Mouse (Mus musculus): ENCODE data around the gene Ssna1. TPM values are rescaled to one million over a fixed set of nuclear protein-coding genes. Genes with fewer than 3 reads are reported as not detected.

Gene Ssna1
- total RNA-seq, 2 experiments from 2014 or later: 37.4 to 44.0 TPM

- intact Hi-C loops (cut with DNase I): no loop called here
- no peak for DNase-seq
Observed at GRCm38 (mm10) chr2:25236614-25237013, 35.6 kb downstream of the Ssna1 start, which contains the start of gene Rnf224. TSS of gene Rnf224 (minus strand) at chr2:25236787.

DNA sequence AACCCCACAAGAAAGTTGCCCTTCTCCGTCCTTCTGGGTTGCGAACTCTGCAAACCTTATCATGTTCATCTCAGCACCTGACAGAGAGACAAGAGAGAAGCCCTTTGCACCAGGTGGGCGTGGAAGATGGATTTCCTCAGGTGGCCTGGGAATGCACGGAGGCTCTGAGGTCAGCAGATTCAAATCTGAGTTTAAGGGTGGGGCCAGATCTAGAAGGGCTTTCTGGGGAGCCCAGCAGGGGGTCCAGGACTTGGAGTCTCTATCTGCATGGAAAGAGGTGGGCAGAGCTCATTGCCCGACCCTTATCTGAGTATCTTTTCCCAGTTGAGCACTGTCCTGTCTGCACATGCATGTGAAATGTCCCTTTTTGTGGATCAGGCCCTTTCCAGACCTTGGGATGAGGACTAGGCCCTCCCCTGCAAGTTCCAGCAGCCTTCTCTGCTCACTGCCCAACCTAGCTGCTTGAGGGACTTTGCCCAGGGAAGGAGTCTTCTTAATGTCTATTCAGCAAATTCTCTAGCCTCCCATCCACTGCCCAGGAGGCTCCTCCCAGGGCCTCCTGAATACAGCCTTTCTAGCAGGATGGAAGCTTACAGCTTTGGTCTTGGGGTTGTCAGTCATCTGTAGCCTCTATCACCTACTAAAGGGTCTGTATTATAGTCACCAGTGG lies 37.6 kb downstream of the Ssna1 start:
- intact Hi-C loops (cut with DNase I): no loop called here
- no peak for DNase-seq

DNA sequence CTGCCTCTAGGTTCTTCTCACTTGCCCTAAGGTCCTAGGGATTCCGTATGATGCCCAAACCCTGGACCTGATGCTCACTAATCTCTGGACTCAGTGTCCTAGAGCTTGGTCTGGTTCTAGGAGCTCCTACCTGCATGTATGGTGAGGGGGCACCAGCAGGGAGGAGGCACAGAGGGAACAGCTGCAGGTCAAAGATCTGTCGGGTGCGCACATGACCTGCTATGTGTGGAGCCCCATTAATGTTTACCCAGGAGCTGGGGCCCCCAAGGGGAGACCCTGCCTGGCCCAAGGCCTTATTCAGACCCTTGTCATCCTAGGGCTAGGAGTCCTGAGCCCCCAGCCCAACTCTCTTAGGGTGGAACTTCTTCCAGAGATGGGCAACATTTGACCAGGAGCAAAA lies 38.2 kb downstream of the Ssna1 start, which contains the start of gene Slc34a3:
Gene Slc34a3 (minus strand): TSS at position 315 of the 400 bp plus-strand sequence.
- intact Hi-C loops (cut with DNase I): no loop called here
- DNase-seq: no peak

- no peak for DNase-seq
- intact Hi-C loops (cut with DNase I): no loop called here
Observed at GRCm38 (mm10) chr2:25233421-25233820, 38.8 kb downstream of the Ssna1 start.

GRCm38 (mm10) chr2:25231038-25231437 lies 41.2 kb downstream of the Ssna1 start:
- intact Hi-C loops (cut with DNase I): no loop called here
- no peak for DNase-seq

GRCm38 (mm10) chr2:25230581-25230980 lies 41.7 kb downstream of the Ssna1 start:
- DNase-seq: no peak
- intact Hi-C loops (cut with DNase I): no loop called here

DNA sequence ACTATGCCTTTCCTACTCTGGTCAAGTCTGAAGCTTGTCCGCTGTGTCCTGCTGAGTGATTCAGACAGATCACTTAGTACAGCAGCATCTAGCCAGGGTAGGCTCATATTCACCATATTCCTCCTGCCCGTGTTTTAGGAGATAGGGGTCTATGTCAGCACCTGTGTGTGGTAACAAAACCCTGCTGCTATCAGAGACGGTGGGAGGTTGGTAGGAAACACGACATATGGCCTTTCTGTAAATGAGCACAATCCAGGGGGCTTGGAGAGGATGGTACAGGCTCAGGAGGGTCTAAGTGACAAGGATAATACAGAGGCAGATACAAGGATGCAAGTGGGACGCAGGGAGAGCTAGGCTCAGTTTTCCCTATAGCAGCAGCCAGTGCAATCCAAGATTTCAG lies 42.7 kb downstream of the Ssna1 start:
- intact Hi-C loops (cut with DNase I): loop anchor here (2.0 to 5.0 kb wide), 3 partner anchors 25 to 103 kb away; partner anchors contain the start of gene Tmem203
- no peak for DNase-seq

- intact Hi-C loops (cut with DNase I): loop anchor here (1.0 to 5.0 kb wide), 5 partner anchors 26 to 102 kb away; partner anchors contain the start of gene Tmem203
- DNase-seq: no peak
Observed at GRCm38 (mm10) chr2:25228995-25229530, 43.2 kb downstream of the Ssna1 start.

DNA sequence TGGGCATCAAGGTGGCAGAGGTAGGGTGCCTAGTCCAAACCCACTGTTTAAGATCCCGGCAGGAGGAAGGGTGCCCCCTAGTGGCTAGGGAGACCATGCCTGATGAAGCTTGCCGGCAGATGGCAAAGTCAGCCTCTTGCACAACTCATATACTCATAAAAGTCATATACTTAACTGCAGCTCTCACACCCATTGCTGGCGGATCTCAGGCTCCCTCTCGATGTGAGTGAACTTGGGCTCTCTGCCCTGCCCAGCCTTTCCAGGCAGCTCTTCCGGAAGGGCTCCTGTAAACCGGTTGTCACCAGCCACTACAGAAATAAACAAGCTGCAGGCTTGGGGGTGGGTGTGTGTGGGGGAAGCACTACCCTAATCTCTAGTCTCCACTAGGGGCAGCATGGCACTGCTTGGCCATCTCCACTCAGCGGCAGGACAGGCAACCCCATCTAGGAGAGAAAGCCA lies 43.8 kb downstream of the Ssna1 start:
- intact Hi-C loops (cut with DNase I): loop anchor here (1.0 to 5.0 kb wide), 5 partner anchors 26 to 102 kb away; partner anchors contain the start of gene Tmem203
- peak; percentile 85 to 88 for DNase-seq

GRCm38 (mm10) chr2:25227406-25227805 lies 44.8 kb downstream of the Ssna1 start:
- no peak for DNase-seq
- intact Hi-C loops (cut with DNase I): loop anchor here (5.0 kb wide), 1 partner anchor 65 kb away; no protein-coding TSS in a partner anchor

DNA sequence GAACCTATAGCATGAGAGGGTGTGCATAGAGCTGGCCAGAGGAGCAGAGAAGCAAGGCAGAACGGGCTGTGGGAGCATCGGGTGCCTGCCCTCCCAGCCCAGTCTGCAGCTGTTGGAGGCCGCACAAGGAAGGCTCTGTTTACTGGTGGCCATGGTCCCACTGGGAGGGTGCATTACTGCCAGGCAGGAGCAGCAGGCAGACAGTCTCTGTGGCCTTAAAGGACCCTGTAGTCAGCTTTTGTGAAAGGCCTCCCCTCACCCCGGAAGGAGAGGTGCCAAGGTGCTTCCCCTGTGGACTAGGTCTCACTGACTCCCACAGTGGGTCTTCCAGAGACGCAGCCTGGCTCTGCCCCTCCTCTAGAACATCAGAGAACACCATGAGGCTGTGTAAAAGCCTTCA lies 45.4 kb downstream of the Ssna1 start:
- no peak for DNase-seq
- intact Hi-C loops (cut with DNase I): loop anchor here (5.0 kb wide), 1 partner anchor 65 kb away; no protein-coding TSS in a partner anchor

DNA sequence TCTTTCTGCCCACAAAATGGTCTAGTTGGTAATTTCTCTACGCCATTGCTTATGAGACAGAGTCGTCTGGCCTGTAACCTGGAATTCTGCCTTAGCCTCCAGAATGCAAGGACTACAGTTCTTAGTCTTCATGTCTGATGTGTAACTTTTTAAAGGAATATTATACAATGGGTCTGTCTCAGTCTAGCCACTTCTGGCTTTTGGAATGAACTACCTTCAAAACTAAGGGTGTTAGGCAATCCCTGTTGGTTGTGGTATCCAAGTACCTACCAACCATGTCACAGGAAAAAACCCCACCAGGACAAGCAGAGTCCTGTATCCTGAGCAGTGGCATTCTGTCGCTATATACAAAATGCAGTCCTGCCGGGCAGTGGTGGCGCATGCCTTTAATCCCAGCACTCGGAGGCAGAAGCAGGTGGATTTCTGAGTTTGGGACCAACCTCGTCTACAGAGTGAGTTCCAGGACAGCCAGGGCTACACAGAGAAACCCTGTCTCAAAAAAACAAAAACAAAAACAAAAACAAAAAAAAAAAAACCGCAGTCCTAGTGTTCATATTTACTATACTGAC lies 46.3 kb downstream of the Ssna1 start:
- no peak for DNase-seq

GRCm38 (mm10) chr2:25224766-25225752 lies 47.2 kb downstream of the Ssna1 start:
- peak; percentile 92 to 95 for DNase-seq
- intact Hi-C loops (cut with DNase I): loop anchor here (5.0 kb wide), 1 partner anchor 67 kb away; no protein-coding TSS in a partner anchor

More for the DNA sequence above, 46.3 kb downstream of the Ssna1 start:
- intact Hi-C loops (cut with DNase I): loop anchor here (5.0 kb wide), 1 partner anchor 66 kb away; no protein-coding TSS in a partner anchor

DNA sequence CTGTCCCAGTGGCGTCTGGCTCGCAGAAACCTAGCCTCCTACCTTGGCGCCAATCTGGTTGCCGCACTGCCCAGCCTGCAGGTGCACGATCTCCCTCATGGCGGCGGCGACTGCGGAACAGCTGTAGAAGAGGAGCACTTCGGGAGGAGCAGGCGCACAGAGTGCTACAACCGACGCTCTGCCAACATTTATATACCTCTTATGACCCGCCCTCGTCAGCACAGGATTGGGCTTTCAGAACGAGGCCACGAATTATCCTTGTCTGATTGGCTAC lies 47.8 kb downstream of the Ssna1 start, which contains the start of gene Tubb4b:
Gene Tubb4b (minus strand): TSS at position 211 of the 274 bp plus-strand sequence.
- intact Hi-C loops (cut with DNase I): no loop called here
- no peak for DNase-seq

GRCm38 (mm10) chr2:25223681-25224491 lies 48.4 kb downstream of the Ssna1 start:
- DNase-seq: peak; percentile 79 to 83

GRCm38 (mm10) chr2:25221331-25221772 lies 50.9 kb downstream of the Ssna1 start:
- intact Hi-C loops (cut with DNase I): no loop called here
- no peak for DNase-seq

More at GRCm38 (mm10) chr2:25223681-25224491, 48.4 kb downstream of the Ssna1 start:
- intact Hi-C loops (cut with DNase I): loop anchor here (1.0 kb wide), 1 partner anchor 12 kb away; no protein-coding TSS in a partner anchor
